Mouse (Mus musculus) cerebellum, adult 2 months (tissue): ENCODE measurements at regions not wholly inside any gene's neighbourhood (a gene's known extent, or its start where the extent isn't known, plus 50 kb on each side); places are given as distances from the start of the nearest gene placed in this dataset.

Source experiments
- CTCF ChIP-seq: fragments of 200-500 bp; IDR thresholded peaks from 2 replicates; pipeline ENCODE4 v1.5.1; 2011; ENCODE audit warnings: low read depth, mild to moderate bottlenecking, control low read depth, low read length, moderate library complexity, borderline replicate concordance; ENCODE audit not compliant: insufficient read depth
- POLR2A ChIP-seq: fragments of 200-500 bp; IDR thresholded peaks from 2 replicates; pipeline ENCODE4 v1.6.1; 2011; ENCODE audit warnings: low read length, control low read depth, borderline replicate concordance; ENCODE audit not compliant: insufficient read depth

- no peak for TF ChIP-seq CTCF
- TF ChIP-seq POLR2A = no peak
Measured at GRCm38 (mm10) chr11:52634189-52634588, 130.2 kb upstream of the Fstl4 start.
